Mouse (Mus musculus) layer of hippocampus, adult 11-12 months (tissue): Measurements from ENCODE around the gene Tmem243.

Source experiments
- DNase-seq: peaks from one replicate; pipeline ENCODE4 v3.0.0; 2022; ENCODE audit warnings: low spot score

Tmem243 gene

GRCm38 (mm10) chr5:9100207-9100848 lies at the start of gene Tmem243:
TSS of gene Tmem243 (plus strand) at chr5:9100668.
- DNase-seq = peak; percentile 90

- peak; percentile 80 for DNase-seq
Observed at GRCm38 (mm10) chr5:9056020-9056660, 44.3 kb upstream of the Tmem243 start.

GRCm38 (mm10) chr5:9057277-9057879 lies 43.1 kb upstream of the Tmem243 start:
- DNase-seq = no peak

GRCm38 (mm10) chr5:9059303-9060023 lies 41.0 kb upstream of the Tmem243 start:
- no peak for DNase-seq

- no peak for DNase-seq
Observed at GRCm38 (mm10) chr5:9060228-9060627, 40.2 kb upstream of the Tmem243 start.

- DNase-seq = no peak
Observed at GRCm38 (mm10) chr5:9064217-9064616, 36.3 kb upstream of the Tmem243 start.

GRCm38 (mm10) chr5:9068886-9069285 lies 31.6 kb upstream of the Tmem243 start:
- DNase-seq = peak; percentile 68

GRCm38 (mm10) chr5:9069599-9070209 lies 30.8 kb upstream of the Tmem243 start:
- no peak for DNase-seq

- DNase-seq = no peak
Observed at GRCm38 (mm10) chr5:9071360-9071759, 29.1 kb upstream of the Tmem243 start.

- peak; percentile 28 for DNase-seq
Observed at GRCm38 (mm10) chr5:9073177-9073854, 27.2 kb upstream of the Tmem243 start.

- no peak for DNase-seq
Observed at GRCm38 (mm10) chr5:9079773-9080501, 20.5 kb upstream of the Tmem243 start.

- no peak for DNase-seq
Observed at GRCm38 (mm10) chr5:9086924-9087719, 13.3 kb upstream of the Tmem243 start.

GRCm38 (mm10) chr5:9090493-9091106 lies 9.9 kb upstream of the Tmem243 start:
- no peak for DNase-seq

GRCm38 (mm10) chr5:9092716-9093115 lies 7.8 kb upstream of the Tmem243 start:
- DNase-seq = no peak

GRCm38 (mm10) chr5:9093490-9093889 lies 7.0 kb upstream of the Tmem243 start:
- DNase-seq = no peak

GRCm38 (mm10) chr5:9100849-9101801 lies 657 bp downstream of the Tmem243 start:
- DNase-seq = no peak

- DNase-seq = no peak
Observed at GRCm38 (mm10) chr5:9102696-9103095, 2.2 kb downstream of the Tmem243 start.

GRCm38 (mm10) chr5:9103958-9104357 lies 3.5 kb downstream of the Tmem243 start:
- no peak for DNase-seq

GRCm38 (mm10) chr5:9106806-9107205 lies 6.3 kb downstream of the Tmem243 start:
- no peak for DNase-seq
